9 mouse cellular contexts compared by ENCODE assay signal in the genomic region with DNA sequence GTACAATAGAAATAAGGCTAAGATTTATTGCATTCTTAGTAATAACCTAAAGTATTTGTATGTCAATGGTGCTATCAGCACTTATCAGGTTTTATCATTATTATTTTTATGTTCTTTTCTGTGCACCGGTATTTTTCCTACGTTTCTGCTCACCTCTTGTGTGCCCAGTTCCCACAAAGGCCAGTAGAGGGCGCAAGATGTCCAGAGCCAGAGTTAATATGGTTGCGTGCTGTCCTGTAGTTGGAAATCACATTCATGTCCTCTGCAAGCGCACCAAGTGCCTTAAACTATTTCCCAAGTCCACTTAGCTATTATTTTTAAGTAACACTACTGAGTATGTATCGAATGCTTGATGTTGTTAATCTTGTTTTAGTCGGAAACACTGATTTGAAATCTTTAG.
DNase-seq lines count a peak whose midpoint lies in the region; ATAC-seq lines count a peak whose summit lies in the region.
"Had no signal": no experiment of that assay in that cellular context is flagged by ENCODE, and none has a peak within 500 bp of the region (broad histone marks: within the 10 kb centered on the region; RNA-seq: fewer than 3 reads in every experiment).

No protein-coding gene starts in this region.

- ATAC-seq in liver, embryonic 12.5 days = no peak
- 0 out of 2 replicates have a peak, but pooled peaks have one; percentile 46 for ATAC-seq in forebrain, embryonic 15.5 days (replicated peaks)

- no peak overlapping the region for H3K4me2 ChIP-seq in liver, embryonic 12.5 days
- H3K4me2 ChIP-seq in forebrain, embryonic 15.5 days (replicated peaks) = no peak overlapping the region
- H3K4me2 ChIP-seq: limb, embryonic 12.5 days had no signal

- intact Hi-C loops in left cerebral cortex, postnatal 14 days (cut with DNase I) = no loop called here

- DNase-seq in liver = peak; percentile 14
- peak; percentile 17 for DNase-seq in NIH3T3 (ENCODE audit: low read depth)
- DNase-seq in c-Kit-positive CD71-negative TER-119-negative erythroid progenitor cells, embryonic 14.5 days (ENCODE audit: low read depth) = peak; percentile 7
- peak; percentile 19 to 37 for DNase-seq in left cerebral cortex, postnatal 14 days (ENCODE audit: low spot score in 2 of 2)
- DNase-seq in right cerebral cortex, postnatal 25 days = peak; percentile 6
- DNase-seq in spleen, postnatal 36 days (ENCODE audit: low spot score in 2 of 2) = no peak

- no peaks in the 10 kb centered on the region for H3K27me3 ChIP-seq in liver, embryonic 12.5 days (replicated peaks)
- H3K27me3 ChIP-seq in forebrain, embryonic 15.5 days = no peaks in the 10 kb centered on the region
- H3K27me3 ChIP-seq: limb, embryonic 12.5 days had no signal

- no peaks in the 10 kb centered on the region for H3K9me3 ChIP-seq in liver, embryonic 12.5 days (replicated peaks)
- no peaks in the 10 kb centered on the region for H3K9me3 ChIP-seq in forebrain, embryonic 15.5 days
- H3K9me3 ChIP-seq: limb, embryonic 12.5 days had no signal

- no peak overlapping the region for H3K4me3 ChIP-seq in liver, embryonic 12.5 days
- no peak overlapping the region for H3K4me3 ChIP-seq in forebrain, embryonic 15.5 days
- H3K4me3 ChIP-seq: limb, embryonic 12.5 days had no signal

- H3K4me1 ChIP-seq in liver, embryonic 12.5 days = no peaks in the 10 kb centered on the region
- no peaks in the 10 kb centered on the region for H3K4me1 ChIP-seq in forebrain, embryonic 15.5 days
- H3K4me1 ChIP-seq: limb, embryonic 12.5 days had no signal

- 40% methylated on average over 7 of the region's 7 CpGs for WGBS in liver, embryonic 12.5 days (ENCODE audit: insufficient replicate concordance)
- 45% methylated on average over 7 of the region's 7 CpGs for WGBS in forebrain, embryonic 15.5 days

- H3K27ac ChIP-seq in liver, embryonic 12.5 days = no peak overlapping the region
- H3K27ac ChIP-seq in forebrain, embryonic 15.5 days (replicated peaks) = no peak overlapping the region
- H3K27ac ChIP-seq: limb, embryonic 12.5 days had no signal

- no peaks in the 10 kb centered on the region for H3K36me3 ChIP-seq in liver, embryonic 12.5 days
- H3K36me3 ChIP-seq in forebrain, embryonic 15.5 days = no peaks in the 10 kb centered on the region
- H3K36me3 ChIP-seq: limb, embryonic 12.5 days had no signal

- H3K9ac ChIP-seq in liver, embryonic 12.5 days = no peak overlapping the region
- H3K9ac ChIP-seq in forebrain, embryonic 15.5 days (replicated peaks) = no peak overlapping the region
- H3K9ac ChIP-seq: limb, embryonic 12.5 days had no signal

Comparison
In these comparisons a context has a peak if more than half of its experiments do, and no peak if none do; other contexts are left out.
1. DNase-seq: peak in liver (single experiment), NIH3T3 (single experiment), c-Kit-positive CD71-negative TER-119-negative erythroid progenitor cells, embryonic 14.5 days (single experiment), left cerebral cortex, postnatal 14 days (2 of 2) and right cerebral cortex, postnatal 25 days (single experiment); none in spleen, postnatal 36 days (0 of 2).